8 mouse cellular contexts compared by ENCODE assay signal in the genomic region with DNA sequence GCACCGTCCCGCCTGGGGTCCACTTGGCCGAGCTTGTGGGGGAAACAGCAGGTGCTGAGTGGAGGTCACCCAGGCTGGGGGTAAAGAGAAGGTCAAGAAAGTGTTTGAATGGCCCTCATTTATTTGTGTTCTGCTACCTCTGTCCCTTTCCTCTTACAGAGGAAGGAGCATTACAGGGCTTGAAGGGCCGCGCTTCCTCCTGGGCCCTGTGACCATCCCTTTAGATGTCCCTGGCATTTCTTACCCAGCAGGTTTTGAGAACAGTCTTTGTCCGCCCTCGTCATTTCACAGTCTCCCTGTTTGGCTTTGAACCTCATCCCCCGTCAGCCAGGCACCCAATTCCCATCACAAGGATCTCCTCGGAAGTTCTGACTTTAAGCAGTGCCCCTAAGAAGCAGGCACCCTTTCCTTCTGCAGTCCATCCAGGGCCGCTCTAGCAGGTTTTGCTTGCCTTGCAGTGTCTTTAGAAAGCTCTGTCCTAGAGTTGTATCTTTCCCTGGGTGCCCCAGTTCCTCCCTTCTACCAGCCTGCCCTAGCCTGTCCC. TPM values are rescaled to one million over a fixed set of nuclear protein-coding genes. Genes with fewer than 3 reads are reported as not detected.
DNase-seq lines count a peak whose midpoint lies in the region; ATAC-seq and TF ChIP-seq lines count a peak whose summit lies in the region.

No protein-coding gene starts in this region.

- peak overlapping the region; percentile 92 for H3K4me2 ChIP-seq in hindbrain, embryonic 14.5 days (replicated peaks)
- H3K4me2 ChIP-seq in midbrain, embryonic 15.5 days, result peak overlapping the region; percentile 89

- TF ChIP-seq POLR2A in liver, adult 2 months (IDR thresholded peaks at IDR 0.05; ENCODE audit: extremely low read depth, insufficient read depth, low read length), result no peak

- ATAC-seq in hindbrain, embryonic 14.5 days (ENCODE audit: low FRiP score), result no peak
- no peak for ATAC-seq in midbrain, embryonic 15.5 days (replicated peaks)

- peak overlapping the region; percentile 88 for H3K4me3 ChIP-seq in liver, adult 2 months (ENCODE audit: insufficient read depth, low read depth, low read length)
- peak overlapping the region; percentile 92 for H3K4me3 ChIP-seq in embryonic facial prominence, embryonic 10.5 days
- H3K4me3 ChIP-seq in hindbrain, embryonic 14.5 days (replicated peaks; ENCODE audit: low read length), result peak overlapping the region; percentile 97
- peak overlapping the region; percentile 77 for H3K4me3 ChIP-seq in midbrain, embryonic 15.5 days

- no peak overlapping the region for H3K27ac ChIP-seq in liver, adult 2 months (replicated peaks; ENCODE audit: insufficient read depth, low read depth, low read length)
- peak overlapping the region; percentile 93 for H3K27ac ChIP-seq in embryonic facial prominence, embryonic 10.5 days (replicated peaks)
- H3K27ac ChIP-seq in hindbrain, embryonic 14.5 days, result no peak overlapping the region
- peak overlapping the region; percentile 85 for H3K27ac ChIP-seq in midbrain, embryonic 15.5 days

- peaks cover 5% of the 10 kb centered on the region; the same call in 1 of the 2 replicates for H3K79me2 ChIP-seq in liver, adult 2 months (ENCODE audit: control insufficient read depth, insufficient read depth, low read length)

- H3K4me1 ChIP-seq in liver, adult 2 months (ENCODE audit: control insufficient read depth, insufficient read depth, low read length), result peaks cover 2% of the 10 kb centered on the region
- H3K4me1 ChIP-seq in embryonic facial prominence, embryonic 10.5 days, result peaks cover 37% of the 10 kb centered on the region
- peaks cover 22% of the 10 kb centered on the region for H3K4me1 ChIP-seq in hindbrain, embryonic 14.5 days (replicated peaks; ENCODE audit: control insufficient read depth, insufficient read depth, low read length)
- peaks cover 27% of the 10 kb centered on the region for H3K4me1 ChIP-seq in midbrain, embryonic 15.5 days

- WGBS in liver, adult 2 months, result 45% methylated on average over 10 of the region's 10 CpGs
- WGBS in embryonic facial prominence, embryonic 10.5 days, result 8% methylated on average over 10 of the region's 10 CpGs
- 8% methylated on average over 10 of the region's 10 CpGs for WGBS in hindbrain, embryonic 14.5 days
- 10% methylated on average over 10 of the region's 10 CpGs for WGBS in midbrain, embryonic 15.5 days

- no peaks in the 10 kb centered on the region for H3K27me3 ChIP-seq in liver, adult 2 months (ENCODE audit: control insufficient read depth, insufficient read depth, low read length)
- peaks cover 30% of the 10 kb centered on the region for H3K27me3 ChIP-seq in embryonic facial prominence, embryonic 10.5 days (replicated peaks; ENCODE audit: low read depth, poor library complexity, severe bottlenecking)
- H3K27me3 ChIP-seq in hindbrain, embryonic 14.5 days (ENCODE audit: control insufficient read depth, insufficient read depth, low read length), result no peaks in the 10 kb centered on the region
- H3K27me3 ChIP-seq in midbrain, embryonic 15.5 days (replicated peaks), result no peaks in the 10 kb centered on the region

- TF ChIP-seq CTCF in liver, adult 2 months (IDR thresholded peaks at IDR 0.05; ENCODE audit: low read depth, low read length), result no peak

- H3K9ac ChIP-seq in liver, adult 2 months (ENCODE audit: low read depth, low read length), result peak overlapping the region; percentile 92
- H3K9ac ChIP-seq in hindbrain, embryonic 14.5 days, result peak overlapping the region; percentile 97
- peak overlapping the region; percentile 97 for H3K9ac ChIP-seq in midbrain, embryonic 15.5 days

- no peak for DNase-seq in liver, adult 2 months (ENCODE audit: extremely low read depth, low read depth, low spot score)
- no peak for DNase-seq in liver
- no peak for DNase-seq in embryonic facial prominence, embryonic 10.5 days (ENCODE audit: low spot score)
- DNase-seq in hindbrain, embryonic 14.5 days (ENCODE audit: low spot score), result no peak
- DNase-seq in adrenal gland, postnatal 25 days, result no peak
- DNase-seq in cerebellum, adult 11-12 months, result no peak
- no peak for DNase-seq in right cerebral cortex, postnatal 36 days (ENCODE audit: low spot score in 2 of 2)

- no peaks in the 10 kb centered on the region for H3K9me3 ChIP-seq in embryonic facial prominence, embryonic 10.5 days
- no peaks in the 10 kb centered on the region for H3K9me3 ChIP-seq in hindbrain, embryonic 14.5 days (ENCODE audit: control insufficient read depth, low read length)
- no peaks in the 10 kb centered on the region for H3K9me3 ChIP-seq in midbrain, embryonic 15.5 days

- no peaks in the 10 kb centered on the region for H3K36me3 ChIP-seq in liver, adult 2 months (ENCODE audit: control insufficient read depth, insufficient read depth, low read length)
- H3K36me3 ChIP-seq in embryonic facial prominence, embryonic 10.5 days (replicated peaks), result no peaks in the 10 kb centered on the region
- H3K36me3 ChIP-seq in hindbrain, embryonic 14.5 days (replicated peaks; ENCODE audit: control insufficient read depth, insufficient read depth), result no peaks in the 10 kb centered on the region
- H3K36me3 ChIP-seq in midbrain, embryonic 15.5 days (replicated peaks), result no peaks in the 10 kb centered on the region

RNA-seq across cellular contexts. Expression of gene Smox, which starts 1.4 kb away (rescaled TPM):
- 2.8 TPM in 2 replicates for total RNA-seq in liver, adult 2 months (2014; rRNA removed)
- polyA plus RNA-seq in liver, adult 2 months (2012; rRNA removed), result 4.1 and 6.0 TPM in 2 replicates
- 36.0 and 42.0 TPM in 2 replicates for polyA plus RNA-seq in embryonic facial prominence, embryonic 10.5 days (2016; fragmentation: Nextera tagmentation; extraction: Ambion mirVana)
- polyA plus RNA-seq in hindbrain, embryonic 14.5 days (2014; fragmentation: Nextera tagmentation; extraction: Ambion mirVana), result 29.2 and 34.7 TPM in 2 replicates
- 49.0 and 50.7 TPM in 2 replicates for polyA plus RNA-seq in midbrain, embryonic 15.5 days (2015; fragmentation: Nextera tagmentation; extraction: Ambion mirVana)
- 24.9 and 25.2 TPM in 2 replicates for total RNA-seq in adrenal gland, postnatal 25 days (2021)

Comparison
In these comparisons a context has a peak if more than half of its experiments do, and no peak if none do; other contexts are left out.
1. H3K27ac ChIP-seq: peak in embryonic facial prominence, embryonic 10.5 days (single experiment) and midbrain, embryonic 15.5 days (single experiment); none in liver, adult 2 months (single experiment) and hindbrain, embryonic 14.5 days (single experiment).
2. Peak in every context shown above with its lines, with median percentiles within 50 percentile points of each other: H3K4me3 ChIP-seq and H3K9ac ChIP-seq.